Mouse (Mus musculus): ENCODE data around the gene Phf1.
"Not testable (repeated sequence)": the region's sequence is repeated elsewhere in the genome, so short reads cannot be mapped to it uniquely, and the experiment has no call there.

Phf1 gene

DNA sequence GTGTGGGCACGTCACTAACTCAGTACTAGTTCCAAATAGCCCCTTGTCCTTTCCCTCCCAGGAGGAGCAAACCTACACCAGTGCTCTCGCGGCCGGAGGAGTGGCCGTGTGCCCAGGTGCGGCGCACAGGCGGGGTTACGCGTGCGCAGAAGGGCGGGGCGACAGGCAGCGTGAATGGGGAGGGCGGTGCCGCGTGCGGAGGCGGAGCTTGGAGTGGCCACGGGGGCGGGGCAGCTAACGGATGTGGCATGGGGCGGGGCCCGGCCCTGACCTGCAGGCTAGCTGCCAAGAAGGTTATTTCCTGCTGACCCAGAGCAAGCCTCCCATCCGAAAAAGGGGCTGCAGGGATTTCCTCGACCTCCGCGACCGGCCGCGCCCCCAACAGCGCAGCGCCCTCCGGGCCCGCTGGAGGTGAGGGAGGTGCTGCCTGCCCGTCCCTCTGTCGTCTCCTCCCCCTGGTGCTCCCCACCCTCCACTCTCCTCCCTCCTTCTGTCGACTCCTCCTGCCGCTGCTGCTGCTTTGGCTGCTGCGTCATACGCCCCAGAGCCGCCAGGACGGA is at the start of gene Phf1:
Gene Phf1, plus strand, starts transcription at position 214 of the 560 bp plus-strand sequence.
- DNase-seq (ENCODE audit: low spot score) = peak; percentile 93

- DNase-seq (ENCODE audit: low spot score) = no peak
Observed at GRCm38 (mm10) chr17:26883585-26883984, 49.3 kb upstream of the Phf1 start.

GRCm38 (mm10) chr17:26884995-26885926 is 47.6 kb upstream of the Phf1 start:
- DNase-seq (ENCODE audit: low spot score) = peak; percentile 89

DNA sequence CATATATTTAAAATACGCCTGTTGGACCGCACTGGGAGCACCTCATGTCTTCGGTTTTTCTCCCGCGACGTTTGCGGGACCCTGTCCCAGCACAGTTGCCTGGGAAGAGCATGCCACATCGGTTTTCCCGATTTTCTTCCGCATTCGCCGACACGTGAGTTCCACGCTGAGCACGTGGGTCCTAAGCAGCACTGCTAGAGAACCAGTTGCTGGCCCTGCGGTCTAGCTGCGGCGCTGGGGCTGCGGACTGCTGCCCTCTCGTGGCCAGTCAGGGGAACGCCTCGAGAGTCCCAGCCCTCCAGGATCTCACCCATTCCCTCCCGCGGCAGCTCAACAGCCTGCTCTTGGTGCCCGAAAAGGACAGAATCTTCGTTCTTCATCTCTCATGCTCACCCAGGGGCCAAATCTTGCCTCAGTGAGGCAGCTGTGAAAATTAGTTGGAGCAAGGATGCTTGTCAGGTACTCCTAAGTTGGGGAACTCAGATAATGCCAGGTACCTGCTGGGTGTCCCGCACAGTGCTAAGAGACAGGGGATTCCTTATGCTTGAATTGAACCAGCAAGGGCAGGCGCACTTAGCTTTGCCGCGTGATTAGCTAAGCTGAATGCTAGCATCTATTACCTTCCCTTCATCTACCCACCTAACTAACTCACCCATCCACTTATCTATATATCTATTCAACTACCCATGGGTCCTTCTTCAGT is 46.7 kb upstream of the Phf1 start:
- DNase-seq (ENCODE audit: low spot score) = peak; percentile 93

DNA sequence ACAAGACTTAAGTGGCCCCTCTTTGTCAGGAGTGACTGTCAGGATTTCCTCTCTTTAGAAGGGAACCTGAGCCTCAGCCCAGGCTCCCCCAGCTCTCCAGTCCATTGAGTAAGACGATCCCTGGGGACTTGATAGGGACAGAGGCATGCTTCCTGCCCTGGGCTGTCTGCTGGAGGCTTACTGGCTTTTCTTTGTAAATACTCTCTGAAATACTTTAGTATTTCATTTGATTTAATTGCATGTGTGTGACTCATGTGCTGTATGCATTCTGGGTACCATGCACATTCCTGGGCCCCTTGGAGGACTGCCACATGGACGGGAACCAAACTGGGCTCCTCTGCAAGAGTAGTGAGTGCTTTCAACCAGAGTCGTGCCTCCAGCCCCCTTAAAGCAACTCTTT is 44.9 kb upstream of the Phf1 start:
- DNase-seq (ENCODE audit: low spot score) = peak; percentile 68

GRCm38 (mm10) chr17:26892635-26893375 is 40.0 kb upstream of the Phf1 start:
- DNase-seq (ENCODE audit: low spot score) = peak; percentile 32

GRCm38 (mm10) chr17:26893492-26893891 is 39.4 kb upstream of the Phf1 start:
- DNase-seq (ENCODE audit: low spot score) = no peak

DNA sequence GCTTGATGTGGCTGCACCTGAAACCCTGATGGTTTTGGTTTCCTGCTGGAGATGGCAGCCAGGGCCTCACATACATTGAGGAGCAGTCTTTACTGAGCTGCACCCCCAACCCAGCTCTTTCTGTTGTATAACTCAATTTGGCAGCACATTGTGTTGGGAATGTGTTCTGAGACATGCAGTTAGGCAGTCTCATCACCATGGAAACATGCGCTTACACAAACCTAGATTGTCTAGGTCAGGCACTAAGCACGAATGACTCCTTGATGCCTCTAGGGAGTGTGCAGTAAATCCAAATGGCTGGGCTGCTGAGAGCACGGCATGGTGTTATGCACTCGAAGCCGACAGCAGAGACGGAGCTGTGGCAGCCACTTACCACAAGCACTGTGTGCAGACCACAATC is 38.5 kb upstream of the Phf1 start:
- DNase-seq (ENCODE audit: low spot score) = peak; percentile 50

- DNase-seq (ENCODE audit: low spot score) = peak; percentile 47
Observed at GRCm38 (mm10) chr17:26895578-26895977, 37.3 kb upstream of the Phf1 start.

GRCm38 (mm10) chr17:26900916-26901315 is 31.9 kb upstream of the Phf1 start:
- DNase-seq (ENCODE audit: low spot score) = no peak

- no peak for DNase-seq (ENCODE audit: low spot score)
Observed at GRCm38 (mm10) chr17:26904320-26904719, 28.5 kb upstream of the Phf1 start.

GRCm38 (mm10) chr17:26907506-26907905 is 25.3 kb upstream of the Phf1 start:
- not testable (repeated sequence) for DNase-seq (ENCODE audit: low spot score)

GRCm38 (mm10) chr17:26915248-26915647 is 17.6 kb upstream of the Phf1 start:
- no peak for DNase-seq (ENCODE audit: low spot score)

GRCm38 (mm10) chr17:26916711-26917482 is 16.0 kb upstream of the Phf1 start, which contains the start of gene Kifc5b:
Gene Kifc5b, plus strand, starts transcription at chr17:26917091.
- peak; percentile 100 for DNase-seq (ENCODE audit: low spot score)

DNA sequence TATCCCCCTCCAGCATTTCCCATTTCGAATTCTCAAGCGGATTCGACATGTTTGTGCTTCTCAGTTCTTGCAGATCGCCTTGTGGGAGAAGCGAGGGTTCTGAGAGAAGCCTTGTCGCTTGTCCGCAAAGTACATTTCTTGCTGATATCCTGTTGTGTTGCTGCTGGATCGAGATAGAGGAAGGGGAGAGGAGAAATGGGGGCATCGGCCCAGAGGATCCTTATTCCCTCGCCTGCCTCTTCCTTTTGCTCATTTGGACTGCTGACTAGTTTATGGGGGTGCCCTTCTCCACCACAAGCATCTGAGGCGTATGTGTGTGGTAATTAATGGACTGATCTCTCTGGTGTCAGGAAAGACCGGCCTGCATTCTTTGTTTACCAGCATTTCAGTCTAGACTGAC is 15.3 kb upstream of the Phf1 start:
- not testable (repeated sequence) for DNase-seq (ENCODE audit: low spot score)

DNA sequence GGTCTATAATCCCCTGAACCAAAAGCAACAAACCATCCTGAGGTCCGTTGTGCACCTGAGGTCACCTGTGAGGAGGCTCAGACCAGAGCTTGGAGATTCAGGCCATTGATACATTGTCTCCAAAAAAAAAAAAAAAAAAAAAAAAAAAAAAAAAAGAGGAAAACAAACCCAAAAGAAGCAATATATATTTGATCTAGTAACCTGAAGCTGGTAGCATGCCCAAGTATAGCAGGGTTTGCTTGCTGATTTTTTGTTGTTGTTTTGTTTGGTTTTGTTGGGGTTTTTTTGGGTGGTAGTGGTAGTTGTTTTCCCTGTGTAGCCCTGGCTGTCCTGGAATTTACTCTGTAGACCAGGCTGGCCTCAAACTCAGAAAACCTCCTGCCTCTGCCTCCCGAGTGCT is 14.5 kb upstream of the Phf1 start:
- DNase-seq (ENCODE audit: low spot score) = no peak

DNA sequence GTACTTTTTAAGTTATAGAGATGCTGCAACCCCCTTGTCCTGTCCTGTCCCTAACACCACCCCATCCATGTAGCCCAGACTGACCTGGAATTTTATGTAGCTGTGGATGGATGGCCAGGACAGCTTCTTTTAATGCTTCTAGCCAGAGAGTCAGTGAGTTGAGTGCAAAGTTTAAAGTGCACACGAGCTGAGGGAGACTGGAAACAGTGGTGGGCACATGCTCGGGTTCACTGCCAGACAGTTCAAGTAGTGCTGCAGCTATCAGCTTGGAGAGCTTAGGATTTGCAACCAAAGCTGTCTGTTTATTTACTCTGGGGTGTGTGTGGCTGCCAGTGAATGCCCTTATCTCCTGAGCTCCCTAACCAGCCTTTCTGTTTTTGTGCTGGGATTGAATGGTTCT is 13.3 kb upstream of the Phf1 start:
- DNase-seq (ENCODE audit: low spot score) = not testable (repeated sequence)

DNA sequence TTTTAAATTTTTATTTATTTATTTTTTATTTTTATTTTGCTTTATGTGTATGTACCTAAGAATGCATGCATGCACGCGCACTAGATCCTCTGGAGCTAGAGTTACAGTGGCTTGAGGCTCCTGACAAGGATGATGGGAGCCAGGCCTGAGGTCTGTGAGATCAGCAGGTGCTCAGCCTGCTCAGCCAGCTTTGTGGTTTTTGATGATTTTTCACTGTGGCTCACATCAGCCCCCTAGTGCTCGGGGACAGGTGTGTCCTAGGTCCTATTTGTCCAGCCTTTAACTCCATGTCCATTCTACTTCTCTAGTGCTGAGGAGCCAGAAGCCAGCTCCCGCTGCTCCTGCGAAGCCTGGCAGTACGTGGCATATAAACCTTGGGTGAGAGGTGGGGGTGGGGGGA is 10.5 kb upstream of the Phf1 start:
- DNase-seq (ENCODE audit: low spot score) = not testable (repeated sequence)

DNA sequence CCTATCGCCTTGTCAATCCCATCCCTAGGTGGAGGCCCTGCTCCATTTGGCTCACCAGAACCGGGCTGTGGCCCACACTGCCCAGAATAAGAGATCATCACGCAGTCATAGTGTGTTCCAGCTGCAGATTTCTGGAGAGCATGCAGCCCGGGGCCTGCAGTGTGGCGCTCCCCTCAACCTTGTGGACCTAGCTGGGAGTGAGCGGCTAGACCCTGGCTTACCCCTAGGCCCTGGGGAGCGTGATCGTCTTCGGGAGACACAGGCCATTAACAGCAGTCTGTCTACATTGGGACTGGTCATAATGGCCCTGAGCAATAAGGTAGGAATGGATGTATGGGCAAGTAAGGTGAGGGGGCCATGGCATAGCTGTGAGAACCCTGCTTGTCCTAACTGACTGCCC is 7.4 kb upstream of the Phf1 start:
- not testable (repeated sequence) for DNase-seq (ENCODE audit: low spot score)

GRCm38 (mm10) chr17:26931795-26932194 is 1.1 kb upstream of the Phf1 start:
- DNase-seq (ENCODE audit: low spot score) = peak; percentile 76

- DNase-seq (ENCODE audit: low spot score) = no peak
Observed at GRCm38 (mm10) chr17:26933419-26933818, 567 bp downstream of the Phf1 start.
